Mouse (Mus musculus) effector memory CD4-positive, alpha-beta T cell, adult 7 months (primary cell): Measurements from ENCODE around the gene Spag6l. TPM values are rescaled to one million over a fixed set of nuclear protein-coding genes. Genes with fewer than 3 reads are reported as not detected.

ENCODE experiments used
- polyA plus RNA-seq: library from polyadenylated mRNA; unstranded; fragments of 100-300 nt; shearing (Covaris generic); gene quantifications from one replicate; pipeline ENCODE4 v1.2.1, GENCODE M21; 2017

The Spag6l gene
- polyA plus RNA-seq, result not detected

GRCm38 (mm10) chr16:16828757-16829615 is at the start of gene Spag6l:
Gene Spag6l, minus strand, starts transcription at chr16:16829456.

GRCm38 (mm10) chr16:16870617-16871331 is 41.5 kb upstream of the Spag6l start, which contains the start of the genes Top3b and Vpreb1:
Gene Top3b, plus strand, starts transcription at chr16:16870736.
Gene Vpreb1, minus strand, starts transcription at chr16:16870843.

GRCm38 (mm10) chr16:16863978-16864377 is 34.7 kb upstream of the Spag6l start, which contains the start of gene Igll1:
Gene Igll1, minus strand, starts transcription at chr16:16863985.

Other genes with a start within 250 kb of the Spag6l start
- gene Fgd4, start 228.9 kb downstream of the Spag6l start, polyA plus RNA-seq, result 0.76 TPM
- not detected for gene Olfr19, start 153.1 kb downstream of the Spag6l start, polyA plus RNA-seq
- not detected for gene Igll1, start 34.5 kb upstream of the Spag6l start, polyA plus RNA-seq
- 70.6 TPM for gene Top3b, start 41.3 kb upstream of the Spag6l start, polyA plus RNA-seq
- 1.0 TPM for gene Vpreb1, start 41.4 kb upstream of the Spag6l start, polyA plus RNA-seq
- 16.8 TPM for gene Ppm1f, start 67.0 kb upstream of the Spag6l start, polyA plus RNA-seq
- 163 TPM for gene Mapk1, start 153.9 kb upstream of the Spag6l start, polyA plus RNA-seq
- gene Ypel1, start 240.2 kb upstream of the Spag6l start, polyA plus RNA-seq, result 3.4 TPM